Mouse (Mus musculus): Measurements from ENCODE around the gene Nifk. TPM values are rescaled to one million over a fixed set of nuclear protein-coding genes. Genes with fewer than 3 reads are reported as not detected.

Gene Nifk
- polyA plus RNA-seq, 1 experiment from 2014 or later: 87.3 TPM

GRCm38 (mm10) chr1:118311622-118312326, 9.9 kb upstream of the Nifk start, which contains the start of gene Tsn:
Tsn (minus strand) TSS chr1:118311739.
- DNase-seq (ENCODE audit: low spot score) (no peak), ATAC-seq (replicated peaks; ENCODE audit: low FRiP score) (peak; percentile 31)
- WGBS: 54% methylated on average over 12 of the region's 12 CpGs

DNA sequence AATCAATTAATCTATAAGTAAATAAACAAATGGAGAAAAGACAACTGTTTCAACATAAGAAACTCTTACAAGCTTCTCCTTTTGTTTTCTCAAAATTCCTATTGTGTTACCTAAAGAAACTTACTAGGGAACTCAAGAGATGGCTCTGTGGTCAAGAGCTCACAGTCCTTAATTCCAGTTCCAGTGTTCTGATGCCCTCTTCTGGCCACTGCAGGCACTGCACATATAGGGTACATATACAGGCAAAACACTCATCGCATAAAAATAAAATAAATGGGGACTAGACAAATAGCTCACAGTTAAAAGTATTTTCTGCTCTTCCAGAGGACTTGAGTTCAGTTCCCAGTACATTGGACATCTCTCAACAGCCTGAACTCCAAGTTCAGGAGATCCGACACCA, 943 bp upstream of the Nifk start:
- no peak overlapping the region for H3K4me3 ChIP-seq (ENCODE audit: low read depth, low read length)
- peak; percentile 54 for DNase-seq (ENCODE audit: low spot score)
- no peak overlapping the region for H3K27ac ChIP-seq (ENCODE audit: low read depth, low read length)
- no peak overlapping the region for H3K4me2 ChIP-seq (ENCODE audit: low read depth, low read length, severe bottlenecking)
- H3K9me3 ChIP-seq (ENCODE audit: control insufficient read depth, low read length): no peaks in the 10 kb centered on the region
- H3K27me3 ChIP-seq (ENCODE audit: control insufficient read depth, insufficient read depth, low read length): no peaks in the 10 kb centered on the region
- H3K9ac ChIP-seq (ENCODE audit: low read length): no peak overlapping the region
- WGBS: 69% methylated on average over 2 of the region's 2 CpGs
- H3K4me1 ChIP-seq (replicated peaks; ENCODE audit: control insufficient read depth, insufficient read depth, low read length): no peaks in the 10 kb centered on the region; the same call in 1 of the 2 replicates
- no peaks in the 10 kb centered on the region; the same call in 1 of the 2 replicates for H3K36me3 ChIP-seq (ENCODE audit: control insufficient read depth, insufficient read depth, low read length)
- peak; percentile 0; the same call in 1 of the 2 replicates for ATAC-seq (replicated peaks; ENCODE audit: low FRiP score)

More at GRCm38 (mm10) chr1:118311622-118312326, 9.9 kb upstream of the Nifk start, which contains the start of gene Tsn:
- Histone ChIP-seq H3K27ac (ENCODE audit: low read depth, low read length) (peak within 1 kb of the TSS; percentile 77), H3K4me3 (ENCODE audit: low read depth, low read length) (peak within 1 kb of the TSS; percentile 76), H3K9me3 (ENCODE audit: control insufficient read depth, low read length) (no peaks in the 10 kb centered on the region), H3K36me3 (ENCODE audit: control insufficient read depth, insufficient read depth, low read length) (no peaks in the 10 kb centered on the region), H3K4me2 (ENCODE audit: low read depth, low read length, severe bottlenecking) (peak within 1 kb of the TSS; percentile 65), H3K27me3 (ENCODE audit: control insufficient read depth, insufficient read depth, low read length) (no peaks in the 10 kb centered on the region), H3K9ac (ENCODE audit: low read length) (peak within 1 kb of the TSS; percentile 81), H3K4me1 (replicated peaks; ENCODE audit: control insufficient read depth, insufficient read depth, low read length) (no peaks in the 10 kb centered on the region; the same call in 1 of the 2 replicates)

DNA sequence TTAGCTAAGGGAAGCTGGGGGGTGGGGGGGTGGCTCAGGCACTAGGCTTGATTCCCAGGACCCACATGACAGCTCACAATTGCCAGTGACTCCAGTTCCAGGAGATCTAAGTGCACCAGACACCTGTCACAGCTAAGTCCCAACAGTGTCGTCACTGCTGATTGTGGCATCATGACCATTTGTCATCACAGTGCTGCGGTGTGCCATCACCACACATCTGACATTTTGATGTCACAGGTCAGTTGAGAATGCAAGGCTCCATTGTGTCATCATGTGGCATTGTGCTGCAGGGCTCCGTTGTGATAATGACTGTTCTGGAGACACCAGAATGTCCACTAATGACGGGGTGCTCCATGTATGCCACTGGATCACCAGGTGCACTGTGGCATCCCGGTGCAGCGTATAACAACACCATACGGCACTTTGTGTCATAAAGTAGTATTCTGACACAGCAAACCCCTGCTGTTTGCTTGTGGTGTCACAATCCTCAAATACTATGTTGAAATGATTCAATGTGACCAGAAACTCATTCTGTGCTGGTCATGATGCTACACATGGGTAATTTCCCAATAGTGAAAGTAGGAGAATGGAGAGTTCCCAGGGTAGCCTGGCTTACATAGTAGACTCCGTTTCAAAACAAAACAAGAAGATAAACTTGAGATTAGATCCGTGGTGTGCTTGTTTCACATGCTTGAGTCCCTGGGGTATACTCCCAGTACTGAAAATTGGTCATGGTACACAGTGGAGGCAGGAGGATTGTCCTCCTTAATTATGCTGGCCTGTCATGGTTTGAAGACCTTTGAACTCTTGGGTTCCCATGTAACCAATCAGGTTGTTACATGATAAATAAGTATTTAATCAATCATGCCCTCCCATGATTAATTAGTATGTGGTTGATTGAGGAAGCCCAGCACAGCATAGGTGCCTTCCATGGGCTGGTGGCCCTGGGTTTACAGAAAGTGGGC, 13.4 kb downstream of the Nifk start:
- no peaks in the 10 kb centered on the region for H3K27me3 ChIP-seq (ENCODE audit: control insufficient read depth, insufficient read depth, low read length)
- H3K27ac ChIP-seq (ENCODE audit: low read depth, low read length): no peak overlapping the region
- H3K4me3 ChIP-seq (ENCODE audit: low read depth, low read length): no peak overlapping the region
- H3K9me3 ChIP-seq (ENCODE audit: control insufficient read depth, low read length): no peaks in the 10 kb centered on the region
- WGBS: 85% methylated on average over 9 of the region's 9 CpGs
- no peaks in the 10 kb centered on the region for H3K4me1 ChIP-seq (replicated peaks; ENCODE audit: control insufficient read depth, insufficient read depth, low read length)
- H3K36me3 ChIP-seq (ENCODE audit: control insufficient read depth, insufficient read depth, low read length): peaks cover 6% of the 10 kb centered on the region; the same call in 1 of the 2 replicates
- no peak for DNase-seq (ENCODE audit: low spot score)
- H3K4me2 ChIP-seq (ENCODE audit: low read depth, low read length, severe bottlenecking): no peak overlapping the region
- no peak overlapping the region for H3K9ac ChIP-seq (ENCODE audit: low read length)
- ATAC-seq (replicated peaks; ENCODE audit: low FRiP score): no peak

DNA sequence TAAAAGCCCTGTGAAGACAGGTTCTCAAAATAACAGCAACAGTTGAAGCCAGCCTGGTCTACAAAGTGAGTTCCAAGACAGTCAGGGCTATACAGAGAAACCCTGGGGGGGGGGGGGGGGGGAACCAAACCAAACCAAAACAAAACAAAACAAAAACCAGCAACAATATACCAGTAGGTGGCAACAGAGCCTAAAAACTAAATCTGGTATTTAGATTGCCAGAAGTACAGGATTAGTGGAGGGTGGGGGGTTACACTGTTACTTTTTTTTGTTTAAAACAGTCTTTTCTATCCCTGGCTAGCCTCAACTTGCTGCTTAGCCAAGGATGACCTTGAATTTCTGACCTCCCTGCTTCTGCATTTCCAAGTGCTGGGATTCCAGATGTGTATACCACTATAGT, 14.2 kb downstream of the Nifk start:
- Histone ChIP-seq H3K36me3 (ENCODE audit: control insufficient read depth, insufficient read depth, low read length) (peaks cover 6% of the 10 kb centered on the region; the same call in 1 of the 2 replicates), H3K27me3 (ENCODE audit: control insufficient read depth, insufficient read depth, low read length) (no peaks in the 10 kb centered on the region), H3K9ac (ENCODE audit: low read length) (no peak overlapping the region), H3K4me3 (ENCODE audit: low read depth, low read length) (no peak overlapping the region), H3K9me3 (ENCODE audit: control insufficient read depth, low read length) (no peaks in the 10 kb centered on the region), H3K4me2 (ENCODE audit: low read depth, low read length, severe bottlenecking) (no peak overlapping the region), H3K27ac (ENCODE audit: low read depth, low read length) (no peak overlapping the region), H3K4me1 (replicated peaks; ENCODE audit: control insufficient read depth, insufficient read depth, low read length) (no peaks in the 10 kb centered on the region)
- ATAC-seq (replicated peaks; ENCODE audit: low FRiP score) (no peak), DNase-seq (ENCODE audit: low spot score) (no peak)

- Histone ChIP-seq H3K4me1 (replicated peaks; ENCODE audit: control insufficient read depth, insufficient read depth, low read length) (no peaks in the 10 kb centered on the region), H3K27me3 (ENCODE audit: control insufficient read depth, insufficient read depth, low read length) (no peaks in the 10 kb centered on the region), H3K27ac (ENCODE audit: low read depth, low read length) (no peak overlapping the region), H3K9me3 (ENCODE audit: control insufficient read depth, low read length) (no peaks in the 10 kb centered on the region), H3K4me3 (ENCODE audit: low read depth, low read length) (no peak overlapping the region), H3K4me2 (ENCODE audit: low read depth, low read length, severe bottlenecking) (no peak overlapping the region), H3K9ac (ENCODE audit: low read length) (no peak overlapping the region), H3K36me3 (ENCODE audit: control insufficient read depth, insufficient read depth, low read length) (no peaks in the 10 kb centered on the region)
- ATAC-seq (replicated peaks; ENCODE audit: low FRiP score): no peak
- 83% methylated on average over 5 of the region's 5 CpGs for WGBS
- DNase-seq (ENCODE audit: low spot score): no peak
These were observed 16.3 kb downstream of the Nifk start for GRCm38 (mm10) chr1:118337921-118338320.

DNA sequence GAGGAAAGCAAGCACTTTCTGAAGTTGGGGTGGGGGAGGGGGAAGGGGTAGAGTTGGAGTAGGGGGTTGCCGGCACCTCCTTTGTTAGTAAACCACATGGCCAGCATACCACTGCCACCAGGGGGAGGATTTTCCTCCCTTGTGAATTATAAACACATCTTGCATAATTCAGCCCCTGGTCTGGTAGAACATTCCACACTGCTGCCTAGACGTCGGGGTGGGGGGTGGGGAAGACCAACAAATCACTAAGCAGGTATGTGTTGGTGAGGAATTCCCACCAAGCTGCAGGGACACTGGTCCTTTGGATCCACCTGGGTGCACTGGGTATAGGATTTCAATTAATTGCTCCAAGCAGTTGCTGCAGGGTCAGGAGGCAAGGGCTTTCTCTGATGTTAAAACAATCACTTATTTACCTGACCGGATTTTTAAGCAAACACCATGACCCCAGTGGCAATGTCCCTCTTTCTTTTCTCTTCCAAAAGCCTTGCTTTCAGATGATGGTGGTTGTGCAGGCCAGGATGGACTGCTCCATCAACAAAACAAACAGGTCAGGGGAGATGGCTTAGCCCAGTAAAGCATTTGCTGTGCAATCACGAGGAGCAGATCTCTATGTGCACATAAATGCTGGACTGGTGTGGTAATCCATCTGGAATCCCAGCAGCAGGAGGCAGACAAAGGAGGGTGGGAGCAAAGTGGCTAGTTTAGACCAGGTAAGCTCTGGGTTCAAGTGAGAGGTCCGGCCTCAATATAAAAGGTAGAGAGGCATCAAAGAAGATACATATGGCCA, 22.2 kb downstream of the Nifk start:
- Histone ChIP-seq H3K4me2 (ENCODE audit: low read depth, low read length, severe bottlenecking) (no peak overlapping the region), H3K9me3 (ENCODE audit: control insufficient read depth, low read length) (no peaks in the 10 kb centered on the region), H3K27me3 (ENCODE audit: control insufficient read depth, insufficient read depth, low read length) (no peaks in the 10 kb centered on the region), H3K36me3 (ENCODE audit: control insufficient read depth, insufficient read depth, low read length) (no peaks in the 10 kb centered on the region), H3K27ac (ENCODE audit: low read depth, low read length) (no peak overlapping the region), H3K9ac (ENCODE audit: low read length) (no peak overlapping the region), H3K4me3 (ENCODE audit: low read depth, low read length) (no peak overlapping the region), H3K4me1 (replicated peaks; ENCODE audit: control insufficient read depth, insufficient read depth, low read length) (no peaks in the 10 kb centered on the region)
- no peak for ATAC-seq (replicated peaks; ENCODE audit: low FRiP score)
- no peak for DNase-seq (ENCODE audit: low spot score)
- 41% methylated on average over 6 of the region's 6 CpGs for WGBS

DNA sequence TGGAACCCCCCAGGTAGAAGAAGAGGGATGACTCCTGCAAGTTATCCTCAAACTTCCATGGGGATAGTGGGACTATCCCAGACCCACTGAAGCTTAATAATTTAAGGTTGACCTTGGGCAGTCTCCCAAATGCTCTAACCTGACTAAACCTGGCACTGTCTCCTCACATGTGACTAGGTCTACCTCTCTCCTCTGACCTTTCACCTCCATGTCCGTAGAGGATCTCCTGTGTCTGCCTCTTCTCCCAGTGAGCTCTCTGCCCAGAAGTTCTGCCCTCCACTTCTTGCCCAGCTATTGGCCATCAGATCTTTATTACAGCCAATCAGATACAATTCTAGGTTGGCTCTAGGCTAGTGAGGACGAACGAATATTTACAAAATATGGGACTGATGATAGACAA, 28.3 kb downstream of the Nifk start:
- DNase-seq (ENCODE audit: low spot score) (no peak), ATAC-seq (replicated peaks; ENCODE audit: low FRiP score) (no peak)
- Histone ChIP-seq H3K9me3 (ENCODE audit: control insufficient read depth, low read length) (no peaks in the 10 kb centered on the region), H3K36me3 (ENCODE audit: control insufficient read depth, insufficient read depth, low read length) (no peaks in the 10 kb centered on the region), H3K4me1 (replicated peaks; ENCODE audit: control insufficient read depth, insufficient read depth, low read length) (no peaks in the 10 kb centered on the region), H3K9ac (ENCODE audit: low read length) (no peak overlapping the region), H3K27ac (ENCODE audit: low read depth, low read length) (no peak overlapping the region), H3K27me3 (ENCODE audit: control insufficient read depth, insufficient read depth, low read length) (no peaks in the 10 kb centered on the region), H3K4me3 (ENCODE audit: low read depth, low read length) (no peak overlapping the region), H3K4me2 (ENCODE audit: low read depth, low read length, severe bottlenecking) (no peak overlapping the region)
- 87% methylated on average over 3 of the region's 3 CpGs for WGBS

- H3K27ac ChIP-seq (ENCODE audit: low read depth, low read length): no peak overlapping the region
- ATAC-seq (replicated peaks; ENCODE audit: low FRiP score): no peak
- H3K9ac ChIP-seq (ENCODE audit: low read length): no peak overlapping the region
- DNase-seq (ENCODE audit: low spot score): no peak
- H3K4me1 ChIP-seq (replicated peaks; ENCODE audit: control insufficient read depth, insufficient read depth, low read length): no peaks in the 10 kb centered on the region
- H3K36me3 ChIP-seq (ENCODE audit: control insufficient read depth, insufficient read depth, low read length): no peaks in the 10 kb centered on the region
- H3K9me3 ChIP-seq (ENCODE audit: control insufficient read depth, low read length): no peaks in the 10 kb centered on the region
- H3K4me3 ChIP-seq (ENCODE audit: low read depth, low read length): no peak overlapping the region
- 72% methylated on average over 6 of the region's 6 CpGs for WGBS
- H3K27me3 ChIP-seq (ENCODE audit: control insufficient read depth, insufficient read depth, low read length): no peaks in the 10 kb centered on the region
- H3K4me2 ChIP-seq (ENCODE audit: low read depth, low read length, severe bottlenecking): no peak overlapping the region
These were observed 37.6 kb downstream of the Nifk start for GRCm38 (mm10) chr1:118359071-118359761.
